Mouse (Mus musculus): ENCODE measurements at regions not wholly inside any gene's neighbourhood (a gene's known extent, or its start where the extent isn't known, plus 50 kb on each side); places are given as distances from the start of the nearest gene placed in this dataset.

DNA sequence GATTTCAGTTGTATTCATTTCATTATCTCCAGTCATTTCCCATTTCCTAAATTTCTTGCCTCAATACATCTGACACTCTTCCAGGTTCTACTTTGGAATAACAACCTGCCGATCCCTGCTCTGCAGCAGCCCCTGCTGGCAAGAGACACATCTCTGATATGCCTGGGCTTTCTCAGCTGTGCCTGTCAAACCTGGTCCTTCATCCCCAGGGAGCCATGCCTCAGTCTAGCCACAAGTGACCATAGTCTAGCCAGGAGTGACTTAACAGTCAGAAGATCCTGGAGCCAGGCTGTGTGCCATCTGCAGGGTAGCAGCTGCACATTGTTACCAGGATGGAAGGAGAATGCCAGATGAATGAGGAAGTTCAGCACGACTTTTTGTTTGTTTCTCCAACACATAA, 833.2 kb downstream of the Diaph3 start:
- TF ChIP-seq EP300 (optimal IDR thresholded peaks at IDR 0.05) (no peak), CTCF (IDR thresholded peaks at IDR 0.05; ENCODE audit: low read depth) (peak; percentile 77)
